Mouse (Mus musculus): ENCODE measurements at regions not wholly inside any gene's neighbourhood (a gene's known extent, or its start where the extent isn't known, plus 50 kb on each side); places are given as distances from the start of the nearest gene placed in this dataset.

GRCm38 (mm10) chr10:117940441-117941265 lies 94.8 kb upstream of the Rap1b start:
- CTCF ChIA-PET = interaction anchor here (0.7 to 1.4 kb wide), 2 partner anchors 14 to 145 kb away, joined by 4 to 12 read pairs; no protein-coding TSS in a partner anchor

GRCm38 (mm10) chr10:117941266-117941651 lies 95.4 kb upstream of the Rap1b start:
- CTCF ChIA-PET = no interaction called here

GRCm38 (mm10) chr10:117943702-117944307 lies 98.0 kb upstream of the Rap1b start:
- CTCF ChIA-PET = no interaction called here

GRCm38 (mm10) chr10:117947191-117947590 lies 101.4 kb upstream of the Rap1b start:
- CTCF ChIA-PET = no interaction called here

- CTCF ChIA-PET = interaction anchor here (0.6 kb wide), 1 partner anchor 162 kb away, joined by 4 read pairs; no protein-coding TSS in a partner anchor
Measured at GRCm38 (mm10) chr10:117947911-117948310, 102.1 kb upstream of the Rap1b start.

GRCm38 (mm10) chr10:117952116-117953025 lies 106.5 kb upstream of the Rap1b start:
- CTCF ChIA-PET = interaction anchor here (1.0 kb wide), 1 partner anchor 90 kb away, joined by 3 read pairs; no protein-coding TSS in a partner anchor

- CTCF ChIA-PET = interaction anchor here (0.6 to 1.5 kb wide), 3 partner anchors 13 to 107 kb away, joined by 3 to 4 read pairs (median 3); no protein-coding TSS in a partner anchor
Measured at GRCm38 (mm10) chr10:117953026-117953711, 107.3 kb upstream of the Rap1b start.

GRCm38 (mm10) chr10:117956174-117956950 lies 110.5 kb upstream of the Rap1b start:
- CTCF ChIA-PET = no interaction called here

- CTCF ChIA-PET = interaction anchor here (0.6 to 1.1 kb wide), 3 partner anchors 8 to 109 kb away, joined by 3 to 8 read pairs (median 3); no protein-coding TSS in a partner anchor
Measured at GRCm38 (mm10) chr10:117974706-117975105, 128.9 kb upstream of the Rap1b start.

GRCm38 (mm10) chr10:117975467-117975866 lies 129.6 kb upstream of the Rap1b start:
- CTCF ChIA-PET = interaction anchor here (0.6 to 0.7 kb wide), 2 partner anchors 27 to 180 kb away, joined by 3 read pairs; no protein-coding TSS in a partner anchor

GRCm38 (mm10) chr10:117979091-117979490 lies 133.3 kb upstream of the Rap1b start:
- CTCF ChIA-PET = no interaction called here

- CTCF ChIA-PET = interaction anchor here (0.9 kb wide), 2 partner anchors 8 to 34 kb away, joined by 6 to 8 read pairs; no protein-coding TSS in a partner anchor
Measured at GRCm38 (mm10) chr10:117982611-117983210, 136.9 kb upstream of the Rap1b start.

GRCm38 (mm10) chr10:117983271-117983670 lies 137.4 kb upstream of the Rap1b start:
- CTCF ChIA-PET = interaction anchor here (0.9 kb wide), 2 partner anchors 9 to 34 kb away, joined by 6 to 8 read pairs; no protein-coding TSS in a partner anchor

- CTCF ChIA-PET = interaction anchor here (0.5 to 1.0 kb wide), 2 partner anchors 106 to 134 kb away, joined by 3 to 7 read pairs; no protein-coding TSS in a partner anchor
Measured at GRCm38 (mm10) chr10:117984784-117985602, 139.2 kb upstream of the Rap1b start.

GRCm38 (mm10) chr10:117987620-117988019 lies 141.8 kb upstream of the Rap1b start:
- CTCF ChIA-PET = no interaction called here

GRCm38 (mm10) chr10:117988076-117988475 lies 142.2 kb upstream of the Rap1b start:
- CTCF ChIA-PET = no interaction called here

GRCm38 (mm10) chr10:117991176-117991575 lies 145.3 kb upstream of the Rap1b start:
- CTCF ChIA-PET = interaction anchor here (0.7 kb wide), 2 partner anchors 33 to 111 kb away, joined by 5 to 10 read pairs; no protein-coding TSS in a partner anchor

- CTCF ChIA-PET = interaction anchor here (0.6 kb wide), 1 partner anchor 41 kb away, joined by 7 read pairs; no protein-coding TSS in a partner anchor
Measured at GRCm38 (mm10) chr10:117992317-117992716, 146.5 kb upstream of the Rap1b start.

Measured in spleen, embryonic (tissue).